Mouse (Mus musculus) midbrain, embryonic 12.5 days (tissue): ENCODE data around the gene Ttc13. TPM values are rescaled to one million over a fixed set of nuclear protein-coding genes. Genes with fewer than 3 reads are reported as not detected.

Source experiments
- ATAC-seq: fragments of 200-750 bp; cut with Nextera tagmentation; 2 replicates; pipeline ENCODE4 v1.8.0; 2017; ENCODE audit warnings: low read depth, moderate TSS enrichment, moderate library complexity; ENCODE audit not compliant: low FRiP score
- H3K27ac ChIP-seq: fragments of 300-500 bp; sonication (generic); replicated peaks from 2 replicates; pipeline ENCODE4 v1.5.1; 2016; ENCODE audit warnings: mild to moderate bottlenecking
- H3K27me3 ChIP-seq: fragments of 300-500 bp; sonication (generic); 2 replicates; pipeline ENCODE4 v1.6.1; 2016; ENCODE audit warnings: mild to moderate bottlenecking
- H3K36me3 ChIP-seq: fragments of 300-500 bp; sonication (generic); 2 replicates; pipeline ENCODE4 v1.6.1; 2016
- H3K4me1 ChIP-seq: fragments of 300-500 bp; sonication (generic); 2 replicates; pipeline ENCODE4 v1.6.1; 2016
- H3K4me2 ChIP-seq: fragments of 300-500 bp; sonication (generic); replicated peaks from 2 replicates; pipeline ENCODE4 v1.6.1; 2016; ENCODE audit warnings: mild to moderate bottlenecking, moderate library complexity
- H3K4me3 ChIP-seq: fragments of 300-500 bp; sonication (generic); 2 replicates; pipeline ENCODE4 v1.5.1; 2016; ENCODE audit warnings: mild to moderate bottlenecking
- H3K9ac ChIP-seq: fragments of 300-500 bp; sonication (generic); replicated peaks from 2 replicates; pipeline ENCODE4 v1.6.1; 2016; ENCODE audit warnings: mild to moderate bottlenecking, moderate library complexity
- H3K9me3 ChIP-seq: fragments of 300-500 bp; sonication (generic); 2 replicates; pipeline ENCODE4 v1.6.1; 2016; ENCODE audit warnings: mild to moderate bottlenecking
- WGBS: fragments of 180-500 bp; shearing (Covaris S2); methylation state at CpG from one replicate; pipeline ENCODE4 v1.1.7; 2016; 5-methylcytosine and 5-hydroxymethylcytosine counted together
- polyA plus RNA-seq: library from polyadenylated mRNA; unstranded; fragments of >200 nt; fragmentation: Nextera tagmentation; extraction: Ambion mirVana; gene quantifications from 2 replicates; pipeline ENCODE4 v1.2.1, GENCODE M21; 2016

Ttc13 gene
- polyA plus RNA-seq, 1 experiment from 2014 or later: 66.6 TPM

DNA sequence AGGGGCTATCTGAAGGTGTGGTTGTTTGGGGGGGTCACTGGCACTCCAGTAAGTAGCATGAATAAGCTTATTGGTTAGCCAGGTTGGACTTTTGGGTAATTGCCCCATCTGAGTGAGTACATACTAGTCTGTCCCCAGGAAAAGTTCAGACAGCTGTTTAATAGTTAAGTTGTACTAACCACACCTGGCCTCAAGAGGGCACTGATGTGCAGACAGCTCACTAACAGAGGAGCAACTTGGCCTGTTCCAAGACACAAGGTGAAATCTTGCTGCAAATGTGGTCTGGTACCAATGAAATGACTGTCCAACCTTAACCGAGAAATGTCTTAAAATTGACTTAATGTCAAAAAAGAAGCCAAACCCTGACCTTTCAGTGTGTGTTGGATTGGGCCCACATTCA, 17.5 kb upstream of the Ttc13 start:
- WGBS: 92% methylated on average over 1 of the region's 1 CpGs
- no peak overlapping the region for H3K9ac ChIP-seq
- no peak for ATAC-seq
- H3K27ac ChIP-seq: no peak overlapping the region
- no peak overlapping the region for H3K4me2 ChIP-seq
- H3K4me3 ChIP-seq: no peak overlapping the region
- no peaks in the 10 kb centered on the region for H3K27me3 ChIP-seq
- no peaks in the 10 kb centered on the region for H3K4me1 ChIP-seq
- H3K9me3 ChIP-seq: no peaks in the 10 kb centered on the region
- peaks cover 29% of the 10 kb centered on the region for H3K36me3 ChIP-seq

DNA sequence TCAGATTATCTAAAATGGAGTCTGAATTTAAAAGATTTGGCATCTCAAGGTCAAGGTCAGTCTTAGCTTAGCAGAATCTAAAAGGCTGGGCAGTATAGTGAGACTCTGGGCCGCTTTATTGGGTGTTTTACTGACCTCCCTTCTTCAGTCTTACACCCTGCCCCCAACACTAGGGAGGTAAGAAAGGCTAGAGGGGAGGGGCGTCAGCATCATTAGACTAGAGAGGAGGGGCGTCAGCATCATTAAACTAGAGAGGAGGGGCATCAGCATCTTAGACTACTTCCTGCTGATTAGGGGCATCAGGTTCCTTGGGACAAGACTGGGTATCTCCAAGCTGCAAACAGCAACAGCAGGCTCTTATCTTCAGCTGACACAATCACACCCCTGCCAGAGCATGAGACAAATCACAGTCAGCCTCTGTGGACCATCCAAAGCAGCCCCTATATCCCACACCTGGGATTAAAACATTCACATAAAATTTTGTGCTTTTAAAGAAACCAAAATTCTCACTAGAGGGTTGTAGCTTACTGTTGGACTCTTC, 13.7 kb upstream of the Ttc13 start:
- H3K4me2 ChIP-seq: no peak overlapping the region
- H3K4me1 ChIP-seq: no peaks in the 10 kb centered on the region
- no peak overlapping the region for H3K27ac ChIP-seq
- no peak overlapping the region for H3K9ac ChIP-seq
- H3K27me3 ChIP-seq: no peaks in the 10 kb centered on the region
- 59% methylated on average over 3 of the region's 3 CpGs for WGBS
- no peaks in the 10 kb centered on the region for H3K9me3 ChIP-seq
- H3K4me3 ChIP-seq: no peak overlapping the region
- no peak for ATAC-seq
- peaks cover 59% of the 10 kb centered on the region for H3K36me3 ChIP-seq

GRCm38 (mm10) chr8:124732828-124733227, 11.0 kb upstream of the Ttc13 start:
- no peaks in the 10 kb centered on the region for H3K27me3 ChIP-seq
- H3K36me3 ChIP-seq: peaks cover 85% of the 10 kb centered on the region
- no peak overlapping the region for H3K9ac ChIP-seq
- 92% methylated on average over 8 of the region's 8 CpGs for WGBS
- no peak overlapping the region for H3K27ac ChIP-seq
- H3K4me2 ChIP-seq: no peak overlapping the region
- H3K4me3 ChIP-seq: no peak overlapping the region
- no peaks in the 10 kb centered on the region for H3K4me1 ChIP-seq
- no peak for ATAC-seq
- H3K9me3 ChIP-seq: no peaks in the 10 kb centered on the region

- no peak for ATAC-seq
- no peaks in the 10 kb centered on the region for H3K9me3 ChIP-seq
- H3K4me3 ChIP-seq: no peak overlapping the region
- H3K27me3 ChIP-seq: no peaks in the 10 kb centered on the region
- H3K36me3 ChIP-seq: peaks cover 32% of the 10 kb centered on the region
- no peak overlapping the region for H3K4me2 ChIP-seq
- H3K27ac ChIP-seq: no peak overlapping the region
- peaks cover 25% of the 10 kb centered on the region for H3K4me1 ChIP-seq
- WGBS: 93% methylated on average over 7 of the region's 7 CpGs
- H3K9ac ChIP-seq: no peak overlapping the region
These were observed 2.5 kb upstream of the Ttc13 start for GRCm38 (mm10) chr8:124724301-124724700.

- WGBS: 3% methylated on average over 31 of the region's 31 CpGs
- Histone ChIP-seq H3K27ac (peak overlapping the region; percentile 68), H3K27me3 (no peaks in the 10 kb centered on the region), H3K9me3 (no peaks in the 10 kb centered on the region), H3K4me1 (peaks cover 25% of the 10 kb centered on the region), H3K9ac (peak overlapping the region; percentile 98), H3K36me3 (peaks cover 10% of the 10 kb centered on the region), H3K4me3 (peak overlapping the region; percentile 98), H3K4me2 (peak overlapping the region; percentile 93)
- ATAC-seq: no peak; the same call in 1 of the 2 replicates
These were observed 583 bp downstream of the Ttc13 start for GRCm38 (mm10) chr8:124720938-124721861.

GRCm38 (mm10) chr8:124720133-124720532, 1.6 kb downstream of the Ttc13 start:
- no peaks in the 10 kb centered on the region for H3K27me3 ChIP-seq
- ATAC-seq: no peak
- no peak overlapping the region; the same call in 1 of the 2 replicates for H3K4me3 ChIP-seq
- H3K4me1 ChIP-seq: peaks cover 25% of the 10 kb centered on the region
- no peak overlapping the region for H3K9ac ChIP-seq
- WGBS: 80% methylated on average over 7 of the region's 7 CpGs
- peaks cover 8% of the 10 kb centered on the region; the same call in 1 of the 2 replicates for H3K36me3 ChIP-seq
- no peak overlapping the region for H3K27ac ChIP-seq
- no peaks in the 10 kb centered on the region for H3K9me3 ChIP-seq
- H3K4me2 ChIP-seq: peak overlapping the region; percentile 93

DNA sequence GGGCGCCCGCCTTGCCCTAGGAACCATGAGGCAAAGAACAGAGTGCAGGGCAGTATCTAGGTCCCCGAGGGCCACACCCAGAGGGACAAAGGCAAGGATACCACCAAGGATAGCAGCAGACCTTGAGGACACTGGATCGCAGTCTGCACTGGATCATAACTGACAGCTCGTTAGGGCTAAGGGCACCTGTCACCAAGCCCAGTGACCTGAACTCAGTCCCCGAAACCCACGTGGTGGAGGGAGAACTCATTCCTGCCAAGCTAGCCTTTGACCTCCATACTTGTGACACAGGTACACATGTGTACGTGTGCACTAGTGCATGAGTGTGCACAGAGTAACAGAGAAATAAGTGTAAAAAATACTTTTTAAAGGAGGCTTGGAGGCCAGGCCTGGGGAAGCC, 6.0 kb downstream of the Ttc13 start:
- no peak for ATAC-seq
- no peak overlapping the region for H3K9ac ChIP-seq
- no peak overlapping the region for H3K4me2 ChIP-seq
- WGBS: 89% methylated on average over 8 of the region's 8 CpGs
- H3K36me3 ChIP-seq: peaks cover 36% of the 10 kb centered on the region
- H3K4me3 ChIP-seq: no peak overlapping the region
- peaks cover 7% of the 10 kb centered on the region for H3K4me1 ChIP-seq
- H3K9me3 ChIP-seq: no peaks in the 10 kb centered on the region
- no peak overlapping the region for H3K27ac ChIP-seq
- no peaks in the 10 kb centered on the region for H3K27me3 ChIP-seq

- H3K27me3 ChIP-seq: no peaks in the 10 kb centered on the region
- peaks cover 60% of the 10 kb centered on the region for H3K36me3 ChIP-seq
- 94% methylated on average over 6 of the region's 6 CpGs for WGBS
- no peaks in the 10 kb centered on the region for H3K9me3 ChIP-seq
- no peak for ATAC-seq
- no peaks in the 10 kb centered on the region for H3K4me1 ChIP-seq
- no peak overlapping the region for H3K27ac ChIP-seq
- H3K4me2 ChIP-seq: no peak overlapping the region
- H3K4me3 ChIP-seq: no peak overlapping the region
- no peak overlapping the region for H3K9ac ChIP-seq
These were observed 8.6 kb downstream of the Ttc13 start for GRCm38 (mm10) chr8:124713207-124713606.

DNA sequence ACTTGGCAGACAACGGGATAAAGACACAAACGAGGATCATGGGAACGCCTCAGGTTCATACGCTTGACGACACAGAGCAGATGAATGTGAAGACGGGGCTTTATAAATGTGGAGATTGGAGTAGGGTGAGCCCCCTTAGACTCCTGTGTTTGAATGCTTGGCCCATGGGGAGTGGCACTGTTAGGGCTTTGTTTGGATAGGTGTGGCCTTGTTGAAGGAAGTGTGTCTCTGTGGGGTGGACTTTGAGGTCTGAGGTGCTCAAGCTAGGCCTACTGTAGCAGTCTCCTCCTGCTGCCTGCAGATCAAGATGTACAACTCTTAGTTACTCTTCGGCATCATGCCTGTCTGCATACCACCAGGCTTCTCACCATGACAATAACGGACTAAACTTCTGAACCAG, 16.0 kb downstream of the Ttc13 start:
- ATAC-seq: no peak
- Histone ChIP-seq H3K36me3 (peaks cover 69% of the 10 kb centered on the region), H3K4me2 (no peak overlapping the region), H3K9ac (no peak overlapping the region), H3K27ac (no peak overlapping the region), H3K27me3 (no peaks in the 10 kb centered on the region), H3K9me3 (no peaks in the 10 kb centered on the region), H3K4me1 (no peaks in the 10 kb centered on the region), H3K4me3 (no peak overlapping the region)
- 96% methylated on average over 8 of the region's 8 CpGs for WGBS

- 91% methylated on average over 4 of the region's 4 CpGs for WGBS
- H3K36me3 ChIP-seq: peaks cover 71% of the 10 kb centered on the region
These were observed 17.4 kb downstream of the Ttc13 start for GRCm38 (mm10) chr8:124704376-124704775.

GRCm38 (mm10) chr8:124703526-124703925, 18.3 kb downstream of the Ttc13 start:
- WGBS: 89% methylated on average over 4 of the region's 4 CpGs
- Histone ChIP-seq H3K9me3 (no peaks in the 10 kb centered on the region), H3K27ac (no peak overlapping the region), H3K27me3 (no peaks in the 10 kb centered on the region), H3K4me1 (no peaks in the 10 kb centered on the region), H3K4me2 (no peak overlapping the region), H3K36me3 (peaks cover 69% of the 10 kb centered on the region), H3K4me3 (no peak overlapping the region), H3K9ac (no peak overlapping the region)
- no peak for ATAC-seq

More at GRCm38 (mm10) chr8:124704376-124704775, 17.4 kb downstream of the Ttc13 start:
- no peak overlapping the region for H3K4me3 ChIP-seq
- H3K27ac ChIP-seq: no peak overlapping the region
- no peaks in the 10 kb centered on the region for H3K9me3 ChIP-seq
- H3K4me2 ChIP-seq: no peak overlapping the region
- H3K27me3 ChIP-seq: no peaks in the 10 kb centered on the region
- H3K9ac ChIP-seq: no peak overlapping the region
- no peak for ATAC-seq
- no peaks in the 10 kb centered on the region for H3K4me1 ChIP-seq

DNA sequence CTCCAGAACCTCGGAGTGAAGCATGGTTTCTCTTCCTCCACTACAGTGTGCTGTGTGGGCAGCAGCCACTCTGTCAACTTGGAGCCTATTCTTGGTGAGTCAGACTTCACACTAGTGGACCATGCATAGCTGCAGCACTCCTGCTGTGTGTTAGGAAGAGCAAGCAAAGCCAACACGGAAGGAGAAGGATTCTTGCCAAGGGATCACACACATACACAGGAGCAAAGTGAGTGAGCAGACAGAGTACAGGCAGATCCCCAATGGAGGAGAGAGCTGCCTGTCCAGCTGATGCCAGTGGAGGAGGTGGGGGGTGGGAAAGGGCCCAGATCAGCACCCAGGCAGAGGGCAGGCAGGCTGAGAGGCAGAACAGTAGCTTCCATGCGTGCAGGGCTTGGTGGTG, 19.6 kb downstream of the Ttc13 start:
- H3K4me3 ChIP-seq: no peak overlapping the region
- WGBS: 83% methylated on average over 3 of the region's 3 CpGs
- H3K9ac ChIP-seq: no peak overlapping the region
- no peaks in the 10 kb centered on the region for H3K27me3 ChIP-seq
- peaks cover 76% of the 10 kb centered on the region for H3K36me3 ChIP-seq
- no peaks in the 10 kb centered on the region for H3K4me1 ChIP-seq
- H3K4me2 ChIP-seq: no peak overlapping the region
- ATAC-seq: no peak
- no peaks in the 10 kb centered on the region for H3K9me3 ChIP-seq
- no peak overlapping the region for H3K27ac ChIP-seq
